Mouse (Mus musculus) gastrocnemius, adult 8-10 months (tissue): ENCODE measurements around the gene Mdm2. TPM values are rescaled to one million over a fixed set of nuclear protein-coding genes. Genes with fewer than 3 reads are reported as not detected.

ENCODE experiments used
- DNase-seq, 2 experiments: peaks; one replicate each; pipeline ENCODE4 v3.0.0; 2022; ENCODE audit warnings: low spot score in 2 of 2
- total RNA-seq, 4 experiments: library from RNA; stranded (reverse); gene quantifications; 2 replicates each; pipeline ENCODE4 v1.2.4; 2022

Mdm2 gene
- total RNA-seq, 4 experiments from 2014 or later, result 44.3 to 55.1 (median 51.2) TPM

DNA sequence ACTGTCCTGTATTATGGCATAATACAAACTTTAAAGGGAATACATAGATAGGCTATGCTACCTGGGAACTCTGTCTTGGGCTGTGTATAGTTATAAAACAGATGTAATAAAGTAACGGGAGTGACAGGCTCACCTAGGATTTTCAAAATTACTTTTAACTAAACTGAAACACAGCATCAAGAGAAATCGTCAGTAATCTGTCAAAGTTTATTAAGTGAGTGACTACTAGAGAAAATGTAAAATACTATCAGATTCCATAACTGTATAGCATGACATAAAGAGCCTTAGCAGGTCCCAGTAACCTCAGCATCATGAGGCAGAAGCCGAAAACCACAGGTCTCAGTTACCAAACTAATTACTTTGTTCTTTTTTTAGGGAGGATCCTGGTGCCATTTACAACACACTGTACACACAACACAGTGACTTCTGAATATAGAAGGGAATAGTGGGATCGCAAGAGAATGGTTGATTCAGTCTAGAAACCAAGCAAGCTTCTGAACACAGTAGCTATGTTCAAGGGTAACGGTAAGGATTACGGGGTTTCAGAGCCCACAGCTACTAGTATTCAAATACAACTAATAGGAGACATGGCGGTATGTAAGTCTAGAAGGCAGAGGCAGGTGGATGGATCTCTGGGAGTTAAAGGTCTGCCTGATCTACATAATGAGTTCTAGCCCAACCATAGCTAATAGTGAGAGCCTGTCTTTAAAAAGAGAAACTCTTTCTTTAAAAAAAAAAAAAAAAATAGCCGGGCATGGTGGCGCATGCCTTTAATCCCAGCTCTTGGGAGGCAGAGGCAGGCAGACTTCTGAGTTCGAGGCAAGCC is 12.0 kb downstream of the Mdm2 start:
- DNase-seq, result no peak

- no peak for DNase-seq
These were observed 12.9 kb downstream of the Mdm2 start for GRCm38 (mm10) chr10:117697561-117698115.

DNA sequence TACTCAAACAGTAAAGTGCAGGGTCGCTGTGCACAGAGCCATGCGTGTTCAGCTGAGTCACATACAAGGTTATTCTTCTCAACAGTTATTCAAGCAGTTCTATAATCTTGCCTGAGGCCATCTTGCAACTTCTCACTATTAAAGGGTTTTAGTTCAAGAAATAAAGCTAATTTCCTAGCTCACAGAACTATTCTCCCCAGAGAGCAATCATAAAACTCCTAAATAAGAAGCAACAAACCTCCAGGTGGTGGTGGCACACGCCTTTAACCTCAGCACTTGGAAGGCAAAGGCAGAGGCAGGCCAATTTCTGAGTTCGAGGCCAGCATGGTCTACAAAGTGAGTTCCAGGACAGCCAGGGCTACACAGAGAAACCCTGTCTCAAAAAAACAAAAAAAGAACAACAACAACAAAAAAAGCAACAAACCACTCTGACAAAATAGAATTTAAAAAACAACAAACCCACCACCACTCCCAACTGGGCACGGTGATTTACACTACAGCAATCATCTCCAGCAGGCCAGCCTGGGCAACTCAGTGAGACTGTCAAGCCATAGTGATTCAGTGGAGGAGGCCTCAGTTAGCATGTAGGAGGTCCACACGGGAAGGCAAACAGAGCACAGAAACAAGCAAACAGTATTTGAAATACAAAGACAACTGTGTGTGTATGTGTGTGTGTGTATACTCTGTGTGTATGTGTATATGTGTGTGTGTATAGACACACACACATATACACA is 13.6 kb downstream of the Mdm2 start:
- no peak for DNase-seq

DNA sequence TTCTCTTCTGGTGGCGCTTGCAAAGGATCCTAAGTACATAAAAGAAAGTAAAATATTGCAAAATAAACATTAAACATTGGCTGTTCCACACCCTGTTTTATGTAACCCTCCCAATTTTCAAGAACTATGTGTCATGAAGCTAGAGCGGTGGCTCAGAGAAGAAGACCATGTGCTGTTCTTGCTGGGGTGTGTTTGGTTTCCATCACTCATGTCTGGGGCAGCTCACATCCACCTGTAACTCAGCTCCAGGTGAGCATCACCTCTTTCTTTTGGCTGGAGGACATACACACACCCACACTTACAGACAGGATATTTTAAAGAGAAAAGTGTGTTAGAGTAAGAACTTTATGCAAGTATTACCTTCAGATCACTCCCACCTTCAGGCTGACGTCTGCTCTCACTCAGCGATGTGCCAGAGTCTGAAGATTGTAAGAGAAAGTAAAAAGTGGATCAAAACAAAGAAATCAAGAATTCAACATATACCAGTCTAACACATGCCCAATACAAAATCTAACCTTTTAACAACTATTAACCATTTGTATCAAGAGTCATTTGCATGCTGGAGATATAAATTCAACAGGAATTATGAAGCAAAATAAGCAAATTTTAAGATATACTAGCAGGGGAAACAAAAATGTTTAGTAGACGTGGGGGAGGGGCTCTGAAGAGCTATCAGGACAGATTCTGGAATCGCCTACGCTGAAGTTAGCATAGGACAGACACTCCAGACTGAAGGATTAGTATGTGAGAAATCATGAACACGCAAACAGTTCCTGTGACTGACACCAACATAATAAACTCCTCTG is 14.3 kb downstream of the Mdm2 start:
- DNase-seq, result no peak

- no peak for DNase-seq
These were observed 15.0 kb downstream of the Mdm2 start for GRCm38 (mm10) chr10:117695605-117696004.

DNA sequence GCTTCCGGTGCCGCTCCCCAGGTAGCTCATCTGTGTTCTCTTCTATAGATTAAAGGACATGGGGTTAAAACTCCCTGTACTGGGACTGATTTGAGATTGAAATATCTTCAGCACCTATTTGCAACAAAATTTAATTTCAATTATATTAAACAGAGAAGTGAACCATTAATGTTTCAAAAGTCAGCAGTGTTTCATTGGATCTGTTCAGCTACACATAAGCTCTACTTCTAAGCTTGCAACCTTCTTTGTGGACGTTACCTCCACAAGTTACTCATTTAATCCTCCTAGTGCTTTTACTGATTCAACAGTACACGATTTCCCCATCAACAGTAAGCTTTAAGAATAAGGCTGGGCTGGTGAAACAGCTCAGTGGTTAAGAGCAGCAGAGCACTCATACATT is 15.5 kb downstream of the Mdm2 start:
- DNase-seq, result no peak

DNA sequence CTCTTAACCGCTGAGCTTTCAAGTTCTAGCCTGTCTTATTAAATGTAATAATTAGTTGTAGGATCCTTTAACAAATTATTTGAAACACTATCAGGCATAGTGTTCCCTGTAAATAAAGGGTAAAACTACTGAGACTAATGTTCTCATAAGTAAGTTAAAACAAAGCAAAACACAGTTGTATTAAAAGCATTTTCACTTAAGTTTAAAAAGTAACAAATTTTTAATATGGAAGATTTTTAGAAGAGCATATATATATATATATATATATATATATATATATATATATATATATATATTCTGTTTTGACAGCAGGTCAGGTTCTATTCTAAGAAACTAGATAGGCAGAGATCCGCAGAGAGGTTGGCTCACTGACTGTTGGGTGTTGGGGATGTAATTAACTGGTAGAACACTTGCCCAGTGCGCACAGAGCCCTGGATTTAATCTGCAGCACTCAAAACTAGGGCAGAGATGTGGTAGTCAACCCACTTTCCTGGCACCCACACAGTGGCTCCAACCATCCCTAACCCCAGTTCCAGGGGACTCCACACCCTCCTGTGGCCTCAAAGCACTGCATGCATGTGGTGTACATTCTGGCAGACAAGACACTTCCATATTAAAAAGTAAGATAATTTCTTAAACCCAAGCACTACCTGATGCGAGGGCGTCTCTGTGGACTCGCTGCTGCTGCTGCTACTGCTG is 16.2 kb downstream of the Mdm2 start:
- no peak for DNase-seq

GRCm38 (mm10) chr10:117692953-117693352 is 17.6 kb downstream of the Mdm2 start:
- DNase-seq, result no peak

DNA sequence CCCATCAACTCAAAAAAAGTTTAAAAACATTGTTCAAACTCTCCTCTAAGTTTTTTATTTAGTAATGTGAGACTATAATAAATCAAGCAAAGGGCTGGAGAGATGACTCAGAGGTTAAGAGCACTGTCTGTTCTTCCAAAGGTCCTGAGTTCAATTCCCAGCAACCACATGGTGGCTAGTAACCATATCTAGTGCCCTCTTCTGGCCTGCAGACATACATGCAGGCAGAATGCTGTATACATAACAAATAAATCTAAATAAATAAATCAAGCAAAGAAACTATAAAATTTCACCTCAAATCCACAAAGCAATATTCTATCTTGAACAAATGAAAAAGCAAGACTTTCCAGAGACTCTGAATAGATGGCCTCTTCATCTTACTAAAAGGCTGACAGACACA is 18.4 kb downstream of the Mdm2 start:
- DNase-seq, result no peak

GRCm38 (mm10) chr10:117691389-117691968 is 19.1 kb downstream of the Mdm2 start:
- no peak for DNase-seq

GRCm38 (mm10) chr10:117690770-117691296 is 19.7 kb downstream of the Mdm2 start:
- DNase-seq, result no peak

- DNase-seq, result no peak
These were observed 20.5 kb downstream of the Mdm2 start for GRCm38 (mm10) chr10:117690101-117690352.

- no peak for DNase-seq
These were observed 21.1 kb downstream of the Mdm2 start for GRCm38 (mm10) chr10:117689297-117690100.

DNA sequence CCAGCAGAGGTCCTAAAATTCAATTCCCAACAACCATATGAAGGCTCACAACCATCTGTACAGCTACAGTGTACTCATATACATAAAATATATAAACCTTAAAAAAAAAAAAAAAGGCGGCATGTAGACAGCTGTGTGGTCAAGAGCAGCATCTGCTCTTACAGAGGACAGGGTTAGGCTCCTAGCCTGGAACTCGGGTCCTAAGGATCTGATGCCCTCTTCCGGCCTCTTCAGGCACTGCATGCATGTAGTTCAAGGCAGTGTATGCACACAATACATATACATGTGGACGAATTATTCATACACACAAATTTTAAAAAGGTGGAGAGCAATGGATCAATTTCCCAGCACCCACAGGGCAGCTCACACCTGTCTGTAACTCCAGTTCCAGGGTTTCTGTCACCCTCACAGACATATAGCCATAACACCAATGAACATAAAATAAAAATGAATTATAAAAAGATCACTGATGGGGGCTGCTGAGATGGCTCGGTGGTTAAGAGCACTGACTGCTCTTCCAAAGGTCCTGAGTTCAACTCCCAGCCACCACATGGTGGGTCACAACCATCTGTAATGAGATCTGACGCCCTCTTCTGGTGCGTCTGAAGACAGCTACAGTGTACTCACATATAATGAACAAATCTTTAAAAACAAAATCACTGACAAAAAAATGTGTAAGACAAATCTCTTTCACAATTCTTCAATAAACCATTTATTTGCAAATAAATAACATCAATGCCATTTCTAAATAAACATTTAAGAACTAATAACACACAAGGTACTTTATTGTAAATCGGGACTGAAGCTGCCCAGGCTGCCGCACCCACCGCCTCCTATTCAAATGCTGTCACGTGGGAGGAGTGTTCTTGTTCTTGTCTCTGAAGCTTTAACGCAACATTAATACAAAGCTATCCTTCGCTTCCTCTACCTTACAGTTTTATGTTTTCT is 22.1 kb downstream of the Mdm2 start:
- no peak for DNase-seq

GRCm38 (mm10) chr10:117687577-117687976 is 23.0 kb downstream of the Mdm2 start:
- DNase-seq, result no peak

- DNase-seq, result no peak
These were observed 23.5 kb downstream of the Mdm2 start for GRCm38 (mm10) chr10:117687018-117687417.

DNA sequence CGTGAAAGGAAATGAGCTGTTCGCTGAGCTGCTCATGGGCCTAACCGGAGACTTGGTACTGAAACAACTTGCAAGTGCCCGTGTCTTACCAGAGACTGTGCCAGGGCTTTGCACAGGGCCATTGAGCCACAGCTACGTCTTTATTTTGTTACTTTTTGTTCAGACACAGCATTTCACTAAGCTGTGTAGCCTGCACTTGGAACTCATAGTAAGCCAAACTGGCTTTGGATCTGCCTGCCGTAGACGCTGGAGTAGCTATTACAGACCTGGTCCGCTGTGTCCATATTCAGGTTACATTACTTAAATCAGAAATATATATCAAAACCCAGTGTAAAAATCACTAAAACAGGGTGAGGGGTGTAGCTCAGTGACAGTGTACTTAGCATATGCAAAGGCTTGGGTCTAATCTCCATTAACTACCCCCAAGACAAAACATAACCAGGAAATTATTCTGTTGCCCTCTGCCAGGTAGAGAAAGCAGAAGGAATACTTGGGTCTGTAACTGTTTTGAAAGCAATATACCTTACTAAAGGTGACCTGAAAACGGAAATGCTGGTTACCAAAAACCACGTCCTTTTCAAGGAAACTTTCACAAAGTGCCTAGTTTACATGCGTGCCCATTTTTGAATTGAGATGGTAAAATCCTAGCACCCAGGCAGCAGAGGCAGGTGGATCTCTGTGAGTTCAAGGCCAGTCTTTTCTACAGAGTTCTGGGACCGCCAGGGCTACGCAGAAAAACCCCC is 24.5 kb downstream of the Mdm2 start:
- DNase-seq, result no peak
